Mouse (Mus musculus) layer of hippocampus, adult 9-11 months (tissue): ENCODE data around the gene Nhlrc4.

Source experiments
- DNase-seq: peaks from one replicate; pipeline ENCODE4 v3.0.0; 2022

The Nhlrc4 gene

DNA sequence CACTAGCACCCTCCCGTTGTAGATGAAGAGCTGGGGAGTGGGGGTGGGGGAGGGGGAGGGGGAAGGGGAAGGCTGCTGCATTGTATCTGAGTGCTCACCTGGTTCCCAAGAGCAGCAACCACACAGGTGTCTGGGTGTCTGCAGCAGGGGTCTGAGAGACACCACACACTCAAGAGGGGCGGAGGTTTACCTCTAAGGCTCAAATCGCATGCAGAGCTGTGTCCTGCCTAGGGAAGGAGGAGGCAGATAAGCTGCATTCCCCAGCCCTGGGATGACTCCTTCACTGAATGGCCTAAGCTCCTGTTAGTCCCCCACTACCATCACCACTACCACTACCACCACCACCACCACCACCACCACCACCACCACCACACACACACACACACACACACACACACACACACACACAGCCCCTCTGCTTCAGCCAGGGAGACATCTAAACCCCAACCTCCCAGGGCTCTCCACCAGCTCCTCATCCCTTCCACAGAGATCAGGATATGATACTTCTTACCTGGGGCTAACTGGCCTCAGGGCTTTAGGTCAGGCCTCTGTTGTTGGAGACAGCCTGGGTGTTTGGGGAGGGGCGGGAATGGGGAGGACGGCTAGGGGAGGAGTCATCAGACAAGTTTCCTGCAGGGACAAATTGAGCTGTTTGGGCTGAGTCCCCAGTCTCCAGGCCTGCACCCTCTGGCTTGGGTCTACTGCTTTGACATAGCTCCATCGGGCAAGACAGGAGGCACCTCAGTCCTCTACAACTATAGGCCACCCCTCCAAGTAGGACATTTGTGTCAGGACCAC, at the start of gene Nhlrc4, which contains the start of gene Pigq:
Gene Nhlrc4, minus strand, starts transcription at position 596 of the 798 bp plus-strand sequence.
Gene Pigq, minus strand, starts transcription at position 571 of the 798 bp plus-strand sequence.
- no peak for DNase-seq

GRCm38 (mm10) chr17:25993489-25993888, 48.7 kb upstream of the Nhlrc4 start:
- DNase-seq: no peak

DNA sequence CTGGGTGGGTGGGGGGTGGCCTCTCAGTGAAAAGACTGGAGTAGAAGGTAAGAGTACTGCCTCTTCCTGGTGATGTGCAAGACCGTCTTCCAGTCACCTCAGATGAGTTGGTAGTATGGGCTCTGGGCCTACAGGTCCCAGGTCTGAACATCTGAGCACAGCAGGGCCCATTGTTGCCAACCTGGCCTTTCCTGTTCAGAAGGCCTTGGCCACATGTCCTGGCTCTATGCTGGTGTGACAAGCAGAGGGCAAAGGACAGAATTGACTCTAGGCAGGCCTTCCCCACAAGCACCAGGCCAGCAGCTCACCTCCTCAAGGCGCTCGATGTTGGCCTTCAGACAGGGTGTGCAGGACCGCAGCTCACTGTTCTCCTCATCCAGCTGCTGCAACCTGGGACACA, 47.5 kb upstream of the Nhlrc4 start:
- DNase-seq: no peak

DNA sequence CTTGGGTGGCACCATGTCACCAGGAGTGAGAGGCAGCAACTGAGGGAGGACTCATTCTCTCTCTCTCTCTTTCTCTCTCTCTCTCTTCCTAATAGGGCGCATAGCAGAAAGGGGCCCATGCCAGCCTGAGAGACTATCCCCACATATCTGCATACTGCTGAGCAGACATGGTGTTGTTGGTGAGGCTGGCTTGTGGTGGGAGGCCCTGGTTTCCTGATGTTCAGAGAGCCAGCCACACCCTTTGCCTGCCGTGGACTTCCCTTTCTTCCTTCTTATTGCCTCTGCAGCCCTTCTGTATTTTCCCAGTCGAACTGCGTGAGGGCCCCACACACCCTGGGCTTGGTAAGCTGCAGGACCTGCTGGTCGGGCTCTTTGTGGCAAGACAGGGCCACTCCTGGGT, 45.6 kb upstream of the Nhlrc4 start:
- DNase-seq: no peak

DNA sequence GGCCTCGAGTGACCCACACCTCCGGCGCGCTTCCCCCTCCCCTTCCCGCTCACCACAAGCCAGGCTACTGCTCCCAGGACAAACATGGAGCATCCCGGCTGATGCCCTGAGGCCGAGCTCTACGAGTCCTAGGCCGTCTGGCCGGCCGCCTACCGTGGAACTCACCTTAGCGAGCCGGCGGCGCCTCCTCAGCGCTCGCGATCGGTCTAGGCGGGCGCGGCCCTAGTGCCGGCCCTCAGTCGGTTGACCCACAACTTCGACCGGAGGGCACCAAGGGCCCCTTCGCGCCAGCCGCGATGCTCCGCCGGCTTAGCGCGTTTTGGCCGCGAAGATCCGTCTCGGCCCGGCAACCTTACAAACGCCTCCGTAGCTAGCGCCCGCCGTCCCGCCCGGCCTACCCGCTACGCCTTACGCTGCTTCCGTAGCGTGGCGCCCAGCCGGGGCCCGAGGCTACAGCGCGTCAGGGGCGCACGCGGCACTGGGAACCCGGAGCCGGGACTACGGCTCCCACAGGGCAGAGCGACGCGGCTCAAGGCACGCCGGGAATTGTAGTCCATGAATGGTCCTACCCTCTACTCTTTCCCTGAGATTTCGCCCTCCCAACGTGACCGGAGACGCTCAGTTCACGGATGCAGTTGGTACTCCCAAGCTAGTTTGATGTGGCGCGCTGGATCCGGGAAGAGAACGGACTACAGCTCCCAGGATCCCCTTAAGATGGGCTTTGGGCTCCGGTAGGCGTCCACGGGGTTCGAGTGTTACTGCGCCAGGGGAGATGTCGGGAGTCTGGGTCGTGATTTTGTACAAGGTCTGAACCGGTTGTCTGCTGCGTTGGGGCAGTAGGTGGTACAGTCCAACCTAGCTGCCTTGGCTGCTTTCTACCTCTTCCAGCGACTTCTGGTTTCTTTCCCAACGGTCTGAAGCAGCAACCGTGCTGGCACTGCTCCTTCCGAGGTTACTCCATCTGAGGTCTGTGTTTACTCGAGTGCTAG, 40.8 kb upstream of the Nhlrc4 start, which contains the start of gene Capn15:
Gene Capn15, minus strand, starts transcription at position 491 of the 989 bp plus-strand sequence.
- peak; percentile 97 for DNase-seq

- DNase-seq: no peak
Measured at GRCm38 (mm10) chr17:25984556-25985305, 40.0 kb upstream of the Nhlrc4 start.

GRCm38 (mm10) chr17:25984066-25984465, 39.3 kb upstream of the Nhlrc4 start:
- no peak for DNase-seq

DNA sequence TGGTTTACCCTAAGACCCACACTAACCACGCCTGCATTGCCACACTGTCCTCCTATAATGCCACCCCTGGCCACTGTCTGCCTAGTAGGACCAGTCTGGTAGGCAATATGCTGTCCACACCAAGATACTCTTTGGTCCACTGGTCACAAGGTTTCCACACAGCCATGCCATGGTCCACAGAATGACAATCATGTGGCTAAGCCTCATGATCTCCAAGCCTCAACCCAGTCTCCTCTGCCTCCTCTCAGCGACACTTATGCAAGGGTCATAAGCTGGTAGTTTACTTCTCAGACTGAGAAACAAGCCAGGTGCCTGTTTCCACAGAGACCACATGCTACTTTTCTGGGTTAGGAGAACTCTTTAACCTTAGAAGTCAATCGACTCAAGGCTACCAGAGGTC, 38.2 kb upstream of the Nhlrc4 start:
- no peak for DNase-seq

DNA sequence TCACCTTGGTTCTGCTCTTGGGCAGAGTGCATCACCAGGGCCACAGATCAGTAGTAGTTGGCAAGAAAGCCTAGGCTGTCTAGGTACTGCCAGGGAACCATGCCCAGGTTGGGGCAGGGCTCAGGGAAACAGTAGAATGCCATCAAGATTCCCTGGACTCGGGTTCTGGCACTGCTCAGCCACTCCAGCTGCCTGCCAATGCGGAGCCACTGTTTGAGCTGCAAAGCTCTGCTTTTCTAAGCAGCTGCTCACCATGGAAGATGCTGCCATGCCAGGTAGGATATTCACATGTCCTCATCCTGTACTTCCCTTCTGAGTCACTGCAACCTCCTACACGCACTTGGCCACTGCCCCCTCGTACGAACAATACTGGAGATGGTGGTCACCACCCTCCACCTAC, 36.1 kb upstream of the Nhlrc4 start:
- no peak for DNase-seq

- DNase-seq: no peak
Measured at GRCm38 (mm10) chr17:25979829-25980738, 35.3 kb upstream of the Nhlrc4 start.

DNA sequence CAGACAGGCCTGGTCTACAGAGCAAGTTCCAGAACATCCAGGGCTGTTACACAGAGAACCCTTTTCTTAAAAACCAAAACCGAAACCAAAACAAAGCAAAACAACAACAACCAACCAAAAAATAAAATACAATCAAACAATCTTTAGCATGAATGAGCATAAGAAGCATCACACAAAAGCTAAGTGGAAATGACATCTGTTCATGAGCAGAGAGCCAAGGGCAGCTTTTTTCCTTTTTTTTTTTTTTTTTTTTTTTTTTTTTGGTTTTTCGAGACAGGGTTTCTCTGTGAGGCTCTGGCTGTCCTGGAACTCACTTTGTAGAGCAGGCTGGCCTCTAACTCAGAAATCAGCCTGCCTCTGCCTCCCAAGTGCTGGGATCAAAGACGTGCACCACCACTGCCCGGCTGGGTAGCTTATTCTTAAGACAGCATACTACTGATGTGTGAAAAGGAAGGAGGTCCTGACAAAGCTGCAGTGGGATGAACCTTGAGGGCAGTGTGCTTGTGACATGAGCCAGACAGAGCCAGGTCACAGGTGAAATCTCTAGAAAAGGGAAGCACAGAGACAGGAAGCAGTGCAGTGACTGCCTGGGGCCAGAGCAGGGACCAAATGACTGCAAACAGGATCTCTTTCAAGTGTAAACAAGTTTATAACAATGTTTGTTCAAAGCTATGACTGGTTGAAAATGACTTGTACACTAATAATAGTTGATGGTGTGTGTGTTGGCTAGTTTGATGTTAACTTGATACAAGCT, 26.4 kb upstream of the Nhlrc4 start:
- DNase-seq: no peak

GRCm38 (mm10) chr17:25970448-25970847, 25.7 kb upstream of the Nhlrc4 start:
- no peak for DNase-seq

GRCm38 (mm10) chr17:25968176-25968575, 23.4 kb upstream of the Nhlrc4 start:
- DNase-seq: no peak

GRCm38 (mm10) chr17:25967652-25968051, 22.9 kb upstream of the Nhlrc4 start:
- no peak for DNase-seq

GRCm38 (mm10) chr17:25964271-25964670, 19.5 kb upstream of the Nhlrc4 start:
- no peak for DNase-seq

DNA sequence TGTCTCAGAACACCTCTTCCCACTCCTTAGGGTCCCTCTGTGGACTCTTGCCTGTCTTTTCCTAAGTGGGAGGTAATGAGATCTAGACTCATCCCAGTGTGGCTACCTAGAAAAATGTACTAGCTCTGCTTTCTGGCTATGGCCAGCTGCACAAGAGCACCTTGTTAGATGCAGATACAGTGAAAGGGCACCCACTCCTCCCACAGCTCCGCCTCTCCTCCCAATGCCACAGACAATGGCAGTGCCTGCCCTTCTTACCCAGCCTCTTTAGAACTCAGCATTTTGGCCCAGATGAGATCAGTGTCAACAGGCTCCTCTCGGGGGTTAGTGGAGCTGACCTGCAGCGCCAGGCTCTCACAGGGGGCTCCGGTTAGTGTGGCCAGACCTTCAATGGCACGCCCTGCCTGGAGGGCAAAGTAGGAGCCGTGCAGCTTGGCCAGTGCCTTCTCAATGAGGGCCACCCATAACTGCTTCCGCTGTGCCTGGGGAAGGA, 17.7 kb upstream of the Nhlrc4 start:
- no peak for DNase-seq

DNA sequence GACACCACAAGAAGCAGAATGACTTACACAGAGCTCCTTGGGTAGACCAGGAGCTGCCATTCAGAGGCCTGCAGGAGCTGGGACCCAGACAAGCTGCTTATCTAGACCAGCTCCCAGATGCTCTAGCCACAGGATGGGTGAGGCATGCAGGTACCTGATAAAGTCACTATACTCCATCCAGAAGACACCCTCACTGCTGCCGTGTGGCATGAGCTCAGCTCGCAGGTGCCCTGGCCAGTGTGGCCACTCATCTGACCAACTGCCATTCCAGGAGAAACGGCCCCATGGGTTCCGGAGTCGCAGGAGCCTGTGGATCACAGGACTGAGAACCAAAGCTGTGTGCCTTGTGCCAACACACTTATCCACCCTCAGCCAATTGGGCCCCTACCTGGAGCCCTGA, 16.8 kb upstream of the Nhlrc4 start:
- DNase-seq: no peak

DNA sequence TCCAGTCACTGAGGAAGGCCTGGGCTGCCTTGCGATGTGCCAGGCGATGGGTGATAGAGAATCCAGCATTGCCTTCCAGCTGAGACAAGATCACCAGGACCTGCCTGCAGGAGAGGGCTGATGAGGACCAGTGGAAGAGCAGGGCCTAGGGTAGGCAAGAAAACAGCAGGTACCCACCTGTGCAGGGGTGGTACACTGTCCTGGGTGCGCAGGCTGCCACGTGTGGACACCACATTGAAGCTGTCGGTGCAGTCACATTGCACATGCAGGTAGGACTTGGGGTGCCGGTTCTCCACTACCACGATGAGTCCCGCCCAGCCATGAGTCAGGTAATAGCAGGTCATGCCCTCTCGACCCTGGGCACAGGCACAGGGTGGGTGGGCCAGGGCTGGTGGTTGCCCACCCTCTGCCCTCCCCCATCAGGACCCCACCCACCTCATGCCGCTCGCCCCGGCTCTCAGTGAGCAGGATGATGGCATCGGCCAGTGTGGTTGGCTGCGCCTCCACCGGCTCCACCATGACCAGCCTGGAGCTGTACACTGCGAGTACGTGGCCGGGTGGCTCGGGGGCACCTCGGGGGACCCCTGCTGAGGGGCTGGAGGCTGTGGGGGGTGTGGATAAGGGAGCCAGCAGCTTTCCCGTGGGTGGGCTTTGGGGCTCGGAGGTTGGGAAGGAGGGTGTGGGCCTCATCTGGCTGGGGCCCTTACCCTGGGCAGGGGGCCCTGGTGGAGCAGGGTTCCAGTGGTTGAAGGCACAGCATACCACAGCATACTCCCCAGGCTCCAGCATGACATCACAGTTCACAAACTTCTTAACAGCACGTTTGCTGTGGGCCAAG, 15.1 kb upstream of the Nhlrc4 start:
- no peak for DNase-seq

DNA sequence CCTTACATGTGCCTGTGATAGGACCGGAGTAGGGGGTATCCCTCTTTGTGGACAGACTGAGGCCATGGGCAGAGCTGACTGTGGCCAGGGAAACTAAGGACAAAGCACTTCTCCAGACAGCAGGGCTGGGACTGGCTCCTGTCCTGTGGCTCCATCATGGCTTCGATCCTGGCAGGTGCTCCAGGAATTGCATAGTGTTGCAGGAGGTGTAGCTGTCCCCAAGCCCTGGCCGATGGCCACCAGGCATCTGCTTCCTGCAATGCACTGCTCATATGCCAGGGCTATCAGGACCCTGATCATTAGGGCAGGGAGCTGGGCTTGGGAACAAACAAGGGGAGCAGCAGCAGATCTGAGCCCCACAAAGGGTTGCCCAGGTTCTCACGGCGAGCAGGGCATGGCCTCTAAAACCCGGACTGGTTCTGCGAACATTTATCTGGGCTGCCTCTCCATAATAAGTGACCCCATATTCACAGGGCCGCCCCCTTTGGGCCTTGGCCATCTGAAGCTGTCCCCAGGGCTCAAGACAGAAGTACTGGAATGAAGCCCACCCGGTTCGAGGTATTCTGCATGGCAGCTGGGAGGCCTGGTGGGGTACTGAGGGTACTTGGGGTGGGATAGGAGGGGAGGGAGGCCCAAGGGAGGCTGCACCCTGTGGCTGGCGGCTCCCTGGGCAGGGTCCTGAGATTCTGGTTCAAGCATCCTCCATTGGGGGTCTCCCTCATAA, 14.2 kb upstream of the Nhlrc4 start:
- no peak for DNase-seq
